Mouse (Mus musculus): ENCODE data around the gene Gm20458. TPM values are rescaled to one million over a fixed set of nuclear protein-coding genes. Genes with fewer than 3 reads are reported as not detected.

Gene Gm20458
- polyA plus RNA-seq (2015; fragmentation: Nextera tagmentation; extraction: Ambion mirVana), result 5.8 and 6.1 TPM in 2 replicates

DNA sequence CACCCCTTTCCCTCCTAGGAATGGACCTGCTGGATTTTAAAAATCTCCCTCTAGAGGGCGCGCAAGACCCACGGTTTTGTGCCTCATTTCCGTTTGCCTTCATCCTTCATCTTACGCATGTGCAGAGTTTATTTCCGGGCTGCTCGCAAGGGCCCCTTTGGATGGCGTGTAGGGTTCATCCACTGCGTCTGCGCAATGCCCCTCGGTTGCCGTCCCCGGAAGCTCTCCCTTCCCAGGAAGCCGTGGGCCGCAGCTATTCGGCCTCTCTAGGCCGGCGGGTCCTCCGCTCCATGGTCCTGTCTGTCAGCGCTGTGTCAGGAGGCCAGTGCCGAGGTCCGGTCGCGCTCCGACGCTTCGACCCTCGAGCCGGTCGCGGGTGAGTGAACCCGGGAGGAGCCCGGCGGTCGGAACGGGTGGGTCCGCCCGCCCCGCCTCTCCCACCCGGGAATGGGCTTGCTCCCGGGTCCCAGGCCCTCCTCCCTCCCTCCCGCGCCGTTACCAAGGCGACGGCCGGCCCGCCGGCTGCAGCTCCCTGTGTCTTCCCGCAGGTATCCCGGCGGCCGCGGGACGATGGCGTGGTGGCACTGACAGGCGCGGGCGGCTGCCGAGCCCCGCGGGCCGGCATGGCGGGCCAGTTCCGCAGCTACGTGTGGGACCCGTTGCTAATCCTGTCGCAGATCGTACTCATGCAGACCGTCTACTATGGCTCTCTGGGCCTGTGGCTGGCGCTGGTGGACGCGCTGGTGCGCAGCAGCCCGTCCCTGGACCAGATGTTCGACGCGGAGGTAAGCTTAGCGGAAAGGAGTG lies at the start of gene Gm20458:
TSS of gene Gm20458 (plus strand) at position 223 of the 807 bp plus-strand sequence.
- under 1% methylated on average over 54 of the region's 79 CpGs for WGBS (ENCODE audit: insufficient replicate concordance)
- peak within 1 kb of the TSS; percentile 81 for H3K9ac ChIP-seq (replicated peaks)

DNA sequence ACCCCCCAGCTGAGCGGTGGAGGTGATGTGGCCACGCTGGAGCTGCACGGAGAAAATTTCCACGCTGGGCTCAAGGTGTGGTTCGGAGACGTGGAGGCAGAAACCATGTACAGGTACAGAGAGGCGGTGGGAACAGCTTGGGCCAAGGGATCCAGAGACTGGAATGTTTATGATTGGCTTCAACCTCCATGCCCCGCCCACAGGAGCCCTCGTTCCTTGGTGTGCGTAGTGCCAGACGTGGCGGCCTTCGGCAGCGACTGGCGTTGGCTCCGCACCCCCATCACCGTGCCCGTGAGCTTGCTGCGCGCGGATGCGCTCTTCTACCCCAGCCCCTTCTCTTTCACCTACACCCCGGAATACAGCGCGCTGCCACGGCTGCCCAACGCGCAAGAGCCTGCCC lies 46.6 kb upstream of the Gm20458 start:
- DNase-seq (no peak), ATAC-seq (no peak)
- Histone ChIP-seq H3K4me3 (ENCODE audit: low read depth, low read length) (no peak overlapping the region), H3K27ac (ENCODE audit: low read depth) (no peak overlapping the region), H3K36me3 (replicated peaks; ENCODE audit: insufficient read depth, low read length) (no peaks in the 10 kb centered on the region), H3K27me3 (ENCODE audit: insufficient read depth, low read length) (peaks cover 13% of the 10 kb centered on the region), H3K9ac (replicated peaks) (no peak overlapping the region; the same call in 1 of the 2 replicates), H3K4me1 (ENCODE audit: insufficient read depth) (peaks cover 18% of the 10 kb centered on the region), H3K9me3 (ENCODE audit: low read length) (no peaks in the 10 kb centered on the region), H3K4me2 (ENCODE audit: low read depth, low read length) (peak overlapping the region; percentile 32; the same call in 1 of the 2 replicates)
- WGBS (ENCODE audit: insufficient replicate concordance), result 34% methylated on average over 28 of the region's 28 CpGs
- no peak for TF ChIP-seq EP300 (IDR thresholded peaks at IDR 0.05; ENCODE audit: low read depth)

More for the DNA sequence above, at the start of gene Gm20458:
- peak; percentile 88 for TF ChIP-seq CTCF (IDR thresholded peaks at IDR 0.05; ENCODE audit: low read depth)
- TF ChIP-seq EP300 (IDR thresholded peaks at IDR 0.05; ENCODE audit: low read depth), result peak; percentile 27; the same call in 1 of the 2 replicates
- Histone ChIP-seq H3K36me3 (replicated peaks; ENCODE audit: insufficient read depth, low read length) (peaks cover 17% of the 10 kb centered on the region), H3K9me3 (ENCODE audit: low read length) (no peaks in the 10 kb centered on the region), H3K4me3 (ENCODE audit: low read depth, low read length) (peak within 1 kb of the TSS; percentile 73), H3K4me2 (ENCODE audit: low read depth, low read length) (peak within 1 kb of the TSS; percentile 81), H3K4me1 (ENCODE audit: insufficient read depth) (peaks cover 18% of the 10 kb centered on the region), H3K27me3 (ENCODE audit: insufficient read depth, low read length) (no peaks in the 10 kb centered on the region), H3K27ac (ENCODE audit: low read depth) (peak within 1 kb of the TSS; percentile 93)
- DNase-seq (peak; percentile 92), ATAC-seq (peak; percentile 88)

DNA sequence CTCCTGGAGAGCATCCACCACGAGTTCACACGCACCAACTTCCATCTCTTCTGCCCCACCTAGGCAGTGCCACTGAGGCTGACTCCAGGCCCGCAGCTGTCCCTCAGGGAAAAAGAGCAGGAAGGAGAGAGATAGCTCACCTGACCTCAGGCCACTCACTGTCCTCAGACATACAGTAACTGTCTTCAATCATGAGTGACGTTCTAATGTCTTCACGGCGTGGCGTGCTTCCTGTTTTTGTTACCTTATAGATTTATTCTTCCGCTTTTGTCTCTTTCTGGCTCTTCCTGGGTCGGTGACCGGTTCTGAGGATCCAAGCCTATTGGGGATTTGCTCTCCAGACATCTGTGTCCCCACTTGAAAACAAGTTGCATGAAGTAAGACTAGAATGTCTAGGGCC lies 46.2 kb upstream of the Gm20458 start:
- DNase-seq, result no peak
- H3K4me2 ChIP-seq (ENCODE audit: low read depth, low read length), result peak overlapping the region; percentile 32; the same call in 1 of the 2 replicates
- no peak overlapping the region for H3K27ac ChIP-seq (ENCODE audit: low read depth)
- H3K9me3 ChIP-seq (ENCODE audit: low read length), result no peaks in the 10 kb centered on the region
- H3K4me1 ChIP-seq (ENCODE audit: insufficient read depth), result peaks cover 22% of the 10 kb centered on the region
- peaks cover 9% of the 10 kb centered on the region; the same call in 1 of the 2 replicates for H3K27me3 ChIP-seq (ENCODE audit: insufficient read depth, low read length)
- H3K9ac ChIP-seq (replicated peaks), result no peak overlapping the region; the same call in 1 of the 2 replicates
- 46% methylated on average over 10 of the region's 10 CpGs for WGBS (ENCODE audit: insufficient replicate concordance)
- no peak for ATAC-seq
- H3K36me3 ChIP-seq (replicated peaks; ENCODE audit: insufficient read depth, low read length), result no peaks in the 10 kb centered on the region
- H3K4me3 ChIP-seq (ENCODE audit: low read depth, low read length), result no peak overlapping the region
- no peak for TF ChIP-seq CTCF (IDR thresholded peaks at IDR 0.05; ENCODE audit: low read depth)
- no peak for TF ChIP-seq EP300 (IDR thresholded peaks at IDR 0.05; ENCODE audit: low read depth)

GRCm38 (mm10) chr2:164417198-164417597 lies 43.6 kb upstream of the Gm20458 start:
- no peak for ATAC-seq
- 1% methylated on average over 2 of the region's 2 CpGs for WGBS (ENCODE audit: insufficient replicate concordance)
- DNase-seq, result no peak

GRCm38 (mm10) chr2:164418308-164418875 lies 42.4 kb upstream of the Gm20458 start:
- H3K9me3 ChIP-seq (ENCODE audit: low read length), result no peaks in the 10 kb centered on the region
- no peak overlapping the region for H3K4me3 ChIP-seq (ENCODE audit: low read depth, low read length)
- ATAC-seq, result no peak
- no peak for DNase-seq
- H3K9ac ChIP-seq (replicated peaks), result no peak overlapping the region
- H3K4me1 ChIP-seq (ENCODE audit: insufficient read depth), result peaks cover 22% of the 10 kb centered on the region
- 0 out of 2 replicates have a peak, but pooled peaks cover 5% of the 10 kb centered on the region for H3K27me3 ChIP-seq (ENCODE audit: insufficient read depth, low read length)
- 32% methylated on average over 3 of the region's 3 CpGs for WGBS (ENCODE audit: insufficient replicate concordance)
- no peak for TF ChIP-seq EP300 (IDR thresholded peaks at IDR 0.05; ENCODE audit: low read depth)
- peak overlapping the region; percentile 11; the same call in 1 of the 2 replicates for H3K27ac ChIP-seq (ENCODE audit: low read depth)
- H3K36me3 ChIP-seq (replicated peaks; ENCODE audit: insufficient read depth, low read length), result no peaks in the 10 kb centered on the region
- no peak overlapping the region for H3K4me2 ChIP-seq (ENCODE audit: low read depth, low read length)

More at GRCm38 (mm10) chr2:164417198-164417597, 43.6 kb upstream of the Gm20458 start:
- H3K4me1 ChIP-seq (ENCODE audit: insufficient read depth), result peaks cover 22% of the 10 kb centered on the region
- H3K9me3 ChIP-seq (ENCODE audit: low read length), result no peaks in the 10 kb centered on the region
- no peaks in the 10 kb centered on the region for H3K36me3 ChIP-seq (replicated peaks; ENCODE audit: insufficient read depth, low read length)
- no peak overlapping the region for H3K4me3 ChIP-seq (ENCODE audit: low read depth, low read length)
- 0 out of 2 replicates have a peak, but pooled peaks cover 5% of the 10 kb centered on the region for H3K27me3 ChIP-seq (ENCODE audit: insufficient read depth, low read length)
- no peak overlapping the region for H3K27ac ChIP-seq (ENCODE audit: low read depth)
- TF ChIP-seq EP300 (IDR thresholded peaks at IDR 0.05; ENCODE audit: low read depth) (no peak), CTCF (IDR thresholded peaks at IDR 0.05; ENCODE audit: low read depth) (peak; percentile 75)
- H3K4me2 ChIP-seq (ENCODE audit: low read depth, low read length), result no peak overlapping the region
- H3K9ac ChIP-seq (replicated peaks), result no peak overlapping the region

DNA sequence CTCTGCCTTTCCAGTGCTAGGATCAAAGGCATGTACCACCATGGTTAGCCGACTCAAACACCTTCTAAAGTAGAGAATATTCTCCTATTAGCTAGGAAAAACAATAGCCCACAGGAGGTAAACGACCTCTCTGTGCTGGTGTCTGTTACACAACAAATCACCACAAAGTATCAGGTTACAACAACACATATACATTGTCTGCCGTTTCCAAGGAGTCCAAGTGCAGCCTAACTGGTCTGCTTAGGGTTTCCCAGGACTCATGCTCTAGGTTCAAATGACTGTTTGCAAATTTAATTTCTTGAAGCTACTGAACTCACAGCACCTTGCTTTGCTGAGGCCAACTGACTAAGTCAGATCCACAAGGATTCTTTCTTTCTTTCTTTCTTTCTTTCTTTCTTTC lies 41.3 kb upstream of the Gm20458 start:
- Histone ChIP-seq H3K4me3 (ENCODE audit: low read depth, low read length) (no peak overlapping the region), H3K27ac (ENCODE audit: low read depth) (no peak overlapping the region), H3K9ac (replicated peaks) (no peak overlapping the region; the same call in 1 of the 2 replicates), H3K27me3 (ENCODE audit: insufficient read depth, low read length) (no peaks in the 10 kb centered on the region), H3K4me1 (ENCODE audit: insufficient read depth) (peaks cover 22% of the 10 kb centered on the region), H3K4me2 (ENCODE audit: low read depth, low read length) (no peak overlapping the region), H3K9me3 (ENCODE audit: low read length) (no peaks in the 10 kb centered on the region), H3K36me3 (replicated peaks; ENCODE audit: insufficient read depth, low read length) (peaks cover 4% of the 10 kb centered on the region)
- DNase-seq (no peak), ATAC-seq (no peak)
- WGBS (ENCODE audit: insufficient replicate concordance), result 11% methylated on average over 3 of the region's 3 CpGs
- no peak for TF ChIP-seq CTCF (IDR thresholded peaks at IDR 0.05; ENCODE audit: low read depth)
- TF ChIP-seq EP300 (IDR thresholded peaks at IDR 0.05; ENCODE audit: low read depth), result no peak

Measured in liver, postnatal 0 days (tissue).